Mouse (Mus musculus): ENCODE results near the gene Slamf9. TPM values are rescaled to one million over a fixed set of nuclear protein-coding genes. Genes with fewer than 3 reads are reported as not detected.

Gene Slamf9
- 1.1 and 1.3 TPM in 2 replicates for polyA plus RNA-seq (2016; fragmentation: Nextera tagmentation; extraction: Ambion mirVana)

DNA sequence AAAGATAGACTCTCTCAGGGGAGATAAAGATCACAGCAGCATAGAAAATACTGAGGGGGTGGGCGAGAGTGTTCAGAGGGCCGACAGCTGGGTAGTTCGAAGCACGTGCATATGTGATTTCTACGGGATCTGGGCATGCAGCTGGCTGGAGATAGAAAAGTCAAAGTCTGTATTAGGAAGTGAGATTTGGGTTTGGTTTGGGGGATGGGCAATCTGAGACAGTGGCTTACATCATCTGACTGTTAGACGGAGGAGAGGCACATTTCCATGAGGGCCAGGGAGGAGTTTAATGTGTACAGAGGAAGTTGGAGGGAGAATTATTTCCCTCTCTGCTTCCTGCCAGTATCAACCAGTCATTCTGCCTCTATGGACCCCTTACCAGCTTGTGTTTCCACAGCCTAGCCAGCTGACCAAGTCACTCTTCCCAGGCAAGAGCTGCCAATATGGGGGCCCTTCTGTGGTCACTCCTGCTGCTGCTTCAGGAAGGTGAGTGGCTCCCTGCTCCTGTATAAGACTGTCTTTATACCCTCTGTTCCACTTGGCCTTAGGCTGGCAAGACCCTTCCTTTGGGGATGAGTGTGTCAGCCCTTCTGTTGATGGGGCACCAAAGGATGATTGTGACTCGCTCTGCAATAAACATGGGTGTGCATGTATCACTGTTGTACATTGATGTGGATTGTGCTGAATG, at the start of gene Slamf9:
Gene Slamf9 (plus strand): TSS at position 305 of the 688 bp plus-strand sequence.
- Histone ChIP-seq H3K27ac (no peak within 1 kb of the TSS), H3K4me1 (peaks cover 11% of the 10 kb centered on the region), H3K27me3 (replicated peaks) (peaks cover 25% of the 10 kb centered on the region), H3K4me2 (no peak within 1 kb of the TSS), H3K9me3 (replicated peaks) (no peaks in the 10 kb centered on the region), H3K9ac (no peak within 1 kb of the TSS), H3K4me3 (no peak within 1 kb of the TSS), H3K36me3 (no peaks in the 10 kb centered on the region)
- peak; percentile 32; the same call in 1 of the 2 replicates for ATAC-seq
- WGBS (ENCODE audit: insufficient replicate concordance) = 27% methylated on average over 7 of the region's 7 CpGs

DNA sequence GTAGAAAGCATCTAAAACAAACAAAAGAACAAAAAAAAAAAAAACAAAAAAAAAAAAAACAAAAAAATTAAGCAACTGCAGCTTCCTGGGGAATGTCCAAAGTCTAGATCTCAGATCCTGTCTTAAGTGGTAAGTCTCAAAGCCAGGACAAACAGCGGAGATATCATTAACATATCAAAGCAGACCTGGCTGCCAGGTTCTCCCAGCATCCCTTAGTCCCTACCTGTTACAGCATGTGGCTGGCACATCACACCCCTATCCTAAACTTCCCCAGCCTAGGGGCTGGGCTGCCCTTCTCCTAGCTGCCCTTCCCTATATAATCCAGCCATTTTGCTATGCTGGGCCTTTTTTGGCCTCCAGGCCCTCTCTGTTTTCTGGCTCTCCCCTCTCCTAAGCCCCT, 48.7 kb upstream of the Slamf9 start:
- 0 out of 2 replicates have a peak, but pooled peaks cover under 1% of the 10 kb centered on the region for H3K4me1 ChIP-seq
- 0 out of 2 replicates have a peak, but pooled peaks cover 3% of the 10 kb centered on the region for H3K27me3 ChIP-seq (replicated peaks)
- H3K36me3 ChIP-seq = no peaks in the 10 kb centered on the region
- H3K9ac ChIP-seq = no peak overlapping the region
- H3K9me3 ChIP-seq (replicated peaks) = no peaks in the 10 kb centered on the region
- H3K4me2 ChIP-seq = no peak overlapping the region
- H3K27ac ChIP-seq = no peak overlapping the region
- ATAC-seq = no peak
- 54% methylated on average over 1 of the region's 1 CpGs for WGBS (ENCODE audit: insufficient replicate concordance)
- H3K4me3 ChIP-seq = no peak overlapping the region

GRCm38 (mm10) chr1:172427841-172428240, 47.3 kb upstream of the Slamf9 start:
- Histone ChIP-seq H3K4me1 (peaks cover 14% of the 10 kb centered on the region), H3K36me3 (no peaks in the 10 kb centered on the region), H3K9ac (no peak overlapping the region), H3K27ac (no peak overlapping the region), H3K9me3 (replicated peaks) (no peaks in the 10 kb centered on the region), H3K4me2 (no peak overlapping the region), H3K4me3 (no peak overlapping the region), H3K27me3 (replicated peaks) (0 out of 2 replicates have a peak, but pooled peaks cover 3% of the 10 kb centered on the region)
- whole genome bisulfite sequencing (ENCODE audit: insufficient replicate concordance) = 64% methylated on average over 3 of the region's 3 CpGs
- no peak for ATAC-seq

DNA sequence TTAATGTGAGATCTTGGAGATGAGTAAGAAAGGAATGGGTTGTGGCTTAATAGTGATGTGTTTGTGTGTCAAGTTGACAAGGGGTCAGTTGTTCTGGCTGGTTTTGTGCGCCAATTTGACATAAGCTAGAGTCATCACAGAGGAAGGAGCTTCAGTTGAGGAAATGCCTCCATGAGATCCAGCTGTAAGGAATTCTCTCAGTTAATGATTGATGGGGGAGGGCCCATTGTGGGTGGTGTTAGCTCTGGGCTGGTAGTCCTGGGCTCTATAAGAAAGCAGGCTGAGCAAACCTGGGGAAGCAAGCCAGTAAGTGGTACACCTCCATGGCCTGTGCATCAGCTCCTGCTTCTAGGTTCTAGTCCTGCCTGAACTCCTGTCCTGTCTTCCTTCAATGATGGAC, 46.5 kb upstream of the Slamf9 start:
- Histone ChIP-seq H3K4me1 (peaks cover 18% of the 10 kb centered on the region), H3K36me3 (no peaks in the 10 kb centered on the region), H3K27ac (no peak overlapping the region), H3K9ac (no peak overlapping the region), H3K4me3 (no peak overlapping the region), H3K4me2 (no peak overlapping the region), H3K27me3 (replicated peaks) (0 out of 2 replicates have a peak, but pooled peaks cover 3% of the 10 kb centered on the region), H3K9me3 (replicated peaks) (no peaks in the 10 kb centered on the region)
- WGBS (ENCODE audit: insufficient replicate concordance) = 50% methylated on average over 1 of the region's 1 CpGs
- no peak for ATAC-seq

GRCm38 (mm10) chr1:172430731-172431220, 44.4 kb upstream of the Slamf9 start:
- H3K4me1 ChIP-seq = peaks cover 18% of the 10 kb centered on the region
- H3K27me3 ChIP-seq (replicated peaks) = 0 out of 2 replicates have a peak, but pooled peaks cover 3% of the 10 kb centered on the region
- H3K27ac ChIP-seq = no peak overlapping the region
- no peak overlapping the region for H3K4me3 ChIP-seq
- no peak overlapping the region for H3K9ac ChIP-seq
- no peak for ATAC-seq
- no peaks in the 10 kb centered on the region for H3K9me3 ChIP-seq (replicated peaks)
- H3K4me2 ChIP-seq = no peak overlapping the region
- H3K36me3 ChIP-seq = no peaks in the 10 kb centered on the region
- WGBS (ENCODE audit: insufficient replicate concordance) = 39% methylated on average over 9 of the region's 9 CpGs

DNA sequence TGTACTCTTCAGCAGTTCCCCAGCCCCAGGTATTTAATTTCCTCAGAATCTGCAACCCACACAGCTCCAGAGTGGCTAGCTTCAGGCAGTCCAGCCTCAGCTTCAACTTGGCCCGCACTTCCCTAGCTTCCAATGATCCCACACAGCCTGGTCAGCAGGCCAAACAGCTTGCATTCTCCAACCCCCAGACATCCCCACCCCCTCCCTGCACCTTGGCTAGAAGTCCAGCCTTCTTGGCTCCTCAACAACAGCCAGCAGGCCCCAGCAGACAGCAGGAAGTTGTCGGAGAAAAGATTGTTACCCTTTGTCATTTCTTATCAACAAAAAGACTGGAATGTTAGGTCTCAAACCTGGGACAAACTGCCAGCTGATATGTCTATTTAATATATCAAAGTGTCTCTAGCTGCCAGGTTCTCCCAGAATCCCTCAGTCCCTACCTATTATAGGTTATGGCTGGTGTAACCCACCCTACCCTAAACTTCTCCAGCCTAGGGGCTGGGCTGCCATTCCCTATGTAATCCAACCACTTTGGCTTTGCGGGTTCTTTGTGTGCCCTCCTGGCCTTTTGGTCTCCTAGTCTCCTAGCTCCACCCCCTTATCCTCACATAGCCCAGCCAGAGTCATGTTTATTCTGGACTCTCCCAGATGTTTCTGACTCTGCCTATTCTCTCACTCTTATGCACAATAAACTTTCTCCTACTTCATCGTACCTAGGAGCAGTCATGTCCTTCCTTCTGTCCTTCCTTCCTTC, 43.1 kb upstream of the Slamf9 start:
- H3K4me1 ChIP-seq = peaks cover 18% of the 10 kb centered on the region
- H3K27ac ChIP-seq = no peak overlapping the region
- H3K36me3 ChIP-seq = no peaks in the 10 kb centered on the region
- WGBS (ENCODE audit: insufficient replicate concordance) = 38% methylated on average over 4 of the region's 4 CpGs
- no peaks in the 10 kb centered on the region for H3K9me3 ChIP-seq (replicated peaks)
- H3K9ac ChIP-seq = no peak overlapping the region
- no peak; the same call in 1 of the 2 replicates for ATAC-seq
- no peak overlapping the region for H3K4me3 ChIP-seq
- H3K27me3 ChIP-seq (replicated peaks) = 0 out of 2 replicates have a peak, but pooled peaks cover 3% of the 10 kb centered on the region
- H3K4me2 ChIP-seq = no peak overlapping the region

DNA sequence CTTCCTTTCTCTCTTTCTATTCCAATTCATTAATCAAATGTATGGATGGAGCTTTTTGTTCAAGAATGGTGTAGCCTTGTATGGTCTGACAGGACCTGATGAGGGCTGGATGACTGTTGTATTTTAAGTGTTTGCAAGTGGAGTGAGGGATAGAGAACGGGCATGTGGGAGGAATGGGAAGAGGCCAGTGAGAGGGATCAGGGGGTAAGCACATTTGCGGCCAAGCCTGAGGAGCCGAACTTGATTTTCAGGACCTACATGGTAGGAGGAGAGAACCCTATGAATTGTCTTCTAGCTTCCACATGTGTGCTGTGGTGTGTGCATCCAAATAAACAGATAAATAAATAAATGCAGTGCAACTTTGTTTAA, 42.6 kb upstream of the Slamf9 start:
- no peak overlapping the region for H3K27ac ChIP-seq

DNA sequence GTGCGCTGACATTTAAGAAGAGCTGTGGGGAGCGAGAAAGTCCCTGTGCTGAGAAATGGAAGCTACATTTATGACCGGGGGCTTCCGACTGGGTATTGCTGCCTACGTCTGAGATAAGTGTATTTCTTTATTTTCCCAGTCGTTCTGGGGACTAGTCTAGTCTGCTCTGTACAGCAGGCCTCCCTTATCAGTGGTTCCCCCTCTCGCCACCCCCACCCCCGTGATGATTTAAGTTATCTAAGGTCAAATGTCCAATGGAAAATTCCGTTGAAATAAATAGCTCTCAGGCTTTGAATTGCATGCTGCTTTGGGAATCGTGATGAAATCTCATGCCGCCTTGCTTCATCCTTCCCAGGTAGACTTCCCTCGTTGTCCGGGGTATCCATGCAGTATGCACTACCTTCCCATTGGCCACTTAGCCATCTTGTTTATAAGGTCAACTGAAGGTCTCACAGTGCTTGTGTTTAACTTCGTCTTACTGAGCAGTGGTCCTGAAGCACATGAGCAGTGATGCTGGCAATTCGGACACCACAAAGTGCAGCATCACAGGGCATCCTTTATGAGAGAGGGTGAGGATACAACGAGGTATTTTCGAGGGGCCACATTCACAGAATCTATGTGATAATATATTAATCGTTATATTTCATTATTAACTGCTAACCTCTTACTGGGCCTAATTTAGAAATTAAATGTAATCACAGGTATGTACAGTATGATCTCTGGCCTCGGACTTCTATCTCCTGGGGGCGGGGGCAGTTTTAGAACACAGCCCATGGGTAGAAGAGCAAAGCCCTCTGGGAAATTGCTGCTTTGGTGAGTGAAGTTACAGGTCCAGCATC, 41.9 kb upstream of the Slamf9 start:
- ATAC-seq = no peak
- H3K4me3 ChIP-seq = no peak overlapping the region
- H3K36me3 ChIP-seq = no peaks in the 10 kb centered on the region
- H3K9ac ChIP-seq = no peak overlapping the region
- H3K4me1 ChIP-seq = peaks cover 18% of the 10 kb centered on the region
- 56% methylated on average over 20 of the region's 20 CpGs for WGBS (ENCODE audit: insufficient replicate concordance)
- no peaks in the 10 kb centered on the region for H3K9me3 ChIP-seq (replicated peaks)
- no peak overlapping the region for H3K4me2 ChIP-seq
- no peak overlapping the region for H3K27ac ChIP-seq
- H3K27me3 ChIP-seq (replicated peaks) = 0 out of 2 replicates have a peak, but pooled peaks cover 3% of the 10 kb centered on the region

More for the DNA sequence above, 42.6 kb upstream of the Slamf9 start:
- no peak for ATAC-seq
- Histone ChIP-seq H3K4me2 (no peak overlapping the region), H3K4me1 (peaks cover 18% of the 10 kb centered on the region), H3K9me3 (replicated peaks) (no peaks in the 10 kb centered on the region), H3K27me3 (replicated peaks) (0 out of 2 replicates have a peak, but pooled peaks cover 3% of the 10 kb centered on the region), H3K36me3 (no peaks in the 10 kb centered on the region), H3K4me3 (no peak overlapping the region), H3K9ac (no peak overlapping the region)
- WGBS (ENCODE audit: insufficient replicate concordance) = 69% methylated on average over 3 of the region's 3 CpGs

- H3K9me3 ChIP-seq (replicated peaks) = no peaks in the 10 kb centered on the region
- 73% methylated on average over 4 of the region's 4 CpGs for WGBS (ENCODE audit: insufficient replicate concordance)
- 0 out of 2 replicates have a peak, but pooled peaks cover 3% of the 10 kb centered on the region for H3K27me3 ChIP-seq (replicated peaks)
- H3K36me3 ChIP-seq = no peaks in the 10 kb centered on the region
- ATAC-seq = no peak
- H3K4me2 ChIP-seq = no peak overlapping the region
- H3K27ac ChIP-seq = no peak overlapping the region
- H3K4me1 ChIP-seq = peaks cover 18% of the 10 kb centered on the region
- H3K9ac ChIP-seq = no peak overlapping the region
- no peak overlapping the region for H3K4me3 ChIP-seq
Observed at GRCm38 (mm10) chr1:172433851-172434165, 41.4 kb upstream of the Slamf9 start.

DNA sequence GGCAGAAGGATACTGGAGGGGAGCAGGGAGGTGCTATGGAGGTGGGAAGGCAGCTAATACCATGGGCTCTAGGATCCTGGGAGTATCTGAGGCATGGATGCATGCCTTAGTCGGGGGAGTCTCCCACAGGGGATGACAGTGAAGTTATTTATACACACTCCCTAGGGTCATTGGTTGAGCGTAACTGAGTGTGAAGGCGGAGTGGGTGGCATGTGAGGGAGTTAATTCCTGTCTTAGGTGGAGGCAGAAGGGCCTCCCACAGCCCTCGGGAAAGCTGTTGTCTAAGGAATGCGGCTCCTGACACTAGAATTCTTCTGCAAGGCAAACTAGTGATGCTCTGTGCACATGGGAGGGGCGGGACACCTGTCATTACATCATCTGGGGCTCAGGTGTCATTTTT, 38.4 kb upstream of the Slamf9 start:
- H3K4me3 ChIP-seq = no peak overlapping the region

GRCm38 (mm10) chr1:172438621-172439020, 36.5 kb upstream of the Slamf9 start:
- H3K9me3 ChIP-seq (replicated peaks) = no peaks in the 10 kb centered on the region
- H3K4me3 ChIP-seq = no peak overlapping the region
- no peak for ATAC-seq
- no peaks in the 10 kb centered on the region for H3K36me3 ChIP-seq
- no peak overlapping the region for H3K27ac ChIP-seq
- H3K4me1 ChIP-seq = no peaks in the 10 kb centered on the region
- no peaks in the 10 kb centered on the region for H3K27me3 ChIP-seq (replicated peaks)
- no peak overlapping the region for H3K9ac ChIP-seq
- H3K4me2 ChIP-seq = no peak overlapping the region
- 59% methylated on average over 2 of the region's 2 CpGs for WGBS (ENCODE audit: insufficient replicate concordance)

More for the DNA sequence above, 38.4 kb upstream of the Slamf9 start:
- H3K4me1 ChIP-seq = peaks cover 14% of the 10 kb centered on the region
- no peaks in the 10 kb centered on the region for H3K9me3 ChIP-seq (replicated peaks)
- H3K36me3 ChIP-seq = no peaks in the 10 kb centered on the region
- H3K27me3 ChIP-seq (replicated peaks) = no peaks in the 10 kb centered on the region
- WGBS (ENCODE audit: insufficient replicate concordance) = 46% methylated on average over 6 of the region's 6 CpGs
- no peak overlapping the region for H3K9ac ChIP-seq
- ATAC-seq = no peak
- H3K4me2 ChIP-seq = no peak overlapping the region
- no peak overlapping the region for H3K27ac ChIP-seq
